Mouse (Mus musculus) frontal cortex, postnatal 10 days (tissue): ENCODE results near the gene Lmx1a.

Source experiments
- DNase-seq, 2 experiments: peaks; one replicate each; pipeline ENCODE4 v3.0.0; 2022; ENCODE audit warnings: low spot score in 2 of 2, mixed read lengths in 1 of 2

Lmx1a gene

DNA sequence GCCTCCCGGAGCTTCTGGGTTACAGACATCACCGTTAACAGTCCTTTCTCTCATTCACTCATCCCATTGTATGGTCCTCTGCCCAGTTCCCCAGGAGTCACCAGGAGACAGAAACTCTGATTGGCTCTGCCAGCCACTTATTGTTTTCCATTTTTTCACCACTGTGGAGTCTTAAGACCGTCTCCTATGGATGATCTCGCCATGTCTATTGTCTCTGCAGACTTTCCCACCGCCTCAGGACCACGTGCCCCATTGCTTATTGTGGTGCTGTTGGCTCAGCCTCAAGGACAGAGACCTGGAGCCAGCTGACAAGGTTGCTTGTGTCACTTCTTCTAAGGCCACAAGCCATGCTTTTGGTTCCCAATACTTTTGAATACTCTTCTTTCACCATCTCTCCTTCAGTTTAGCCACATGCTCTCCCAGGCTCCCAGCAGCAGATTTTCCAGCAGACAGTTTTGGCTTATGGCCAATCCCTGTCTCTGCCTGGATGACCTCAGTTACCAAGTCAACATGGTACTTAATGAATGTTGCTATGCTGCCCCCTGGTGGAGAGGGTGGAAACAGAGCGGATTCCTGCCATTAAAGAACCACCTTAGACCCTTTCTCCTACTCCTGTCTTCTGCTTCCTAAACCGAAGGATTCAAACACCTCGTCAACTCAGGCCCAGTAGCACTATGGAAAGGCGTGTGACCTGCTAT, 92.9 kb downstream of the Lmx1a start:
- peak; percentile 17 to 30 for DNase-seq

DNA sequence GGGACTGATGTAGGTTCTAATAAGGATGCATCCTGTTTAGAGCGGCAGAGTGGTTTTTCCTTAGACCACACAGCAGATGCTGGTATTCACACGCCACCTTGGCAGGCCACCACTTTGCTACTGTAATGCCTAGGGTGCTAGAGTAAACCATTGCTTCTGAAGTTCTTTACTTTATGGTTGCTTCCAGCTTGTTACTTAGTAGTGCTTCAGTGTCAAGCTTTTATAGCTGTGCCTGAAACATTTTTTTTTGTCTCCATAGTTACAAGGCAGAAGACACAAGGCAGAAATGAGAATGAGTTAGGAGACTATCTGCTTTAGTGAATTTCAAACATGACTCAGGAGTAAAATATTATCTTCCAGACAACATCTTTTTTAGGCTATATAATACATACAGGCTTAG, 95.0 kb downstream of the Lmx1a start:
- no peak for DNase-seq

- DNase-seq: no peak
Measured at GRCm38 (mm10) chr1:167788684-167789413, 99.8 kb downstream of the Lmx1a start.

DNA sequence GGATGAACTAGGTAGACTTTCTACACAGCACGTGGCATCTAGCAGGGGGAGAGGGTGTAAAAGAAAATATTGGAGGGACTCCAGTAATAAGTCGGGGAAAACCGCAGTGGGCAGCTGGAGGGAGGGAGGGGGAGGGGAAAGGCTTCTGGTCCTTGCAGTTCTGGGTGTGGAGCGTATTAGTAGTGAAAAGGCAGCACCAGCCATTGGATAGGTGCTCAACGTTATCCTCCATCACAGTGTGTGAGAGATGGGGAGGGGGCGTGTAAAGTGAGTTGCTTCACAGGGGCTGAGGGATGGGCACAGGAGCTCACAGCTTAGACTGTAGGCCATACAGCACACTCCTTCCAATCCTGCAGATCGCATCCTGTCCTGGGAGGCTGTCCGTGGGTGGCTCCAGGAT, 100.4 kb downstream of the Lmx1a start:
- DNase-seq: no peak

DNA sequence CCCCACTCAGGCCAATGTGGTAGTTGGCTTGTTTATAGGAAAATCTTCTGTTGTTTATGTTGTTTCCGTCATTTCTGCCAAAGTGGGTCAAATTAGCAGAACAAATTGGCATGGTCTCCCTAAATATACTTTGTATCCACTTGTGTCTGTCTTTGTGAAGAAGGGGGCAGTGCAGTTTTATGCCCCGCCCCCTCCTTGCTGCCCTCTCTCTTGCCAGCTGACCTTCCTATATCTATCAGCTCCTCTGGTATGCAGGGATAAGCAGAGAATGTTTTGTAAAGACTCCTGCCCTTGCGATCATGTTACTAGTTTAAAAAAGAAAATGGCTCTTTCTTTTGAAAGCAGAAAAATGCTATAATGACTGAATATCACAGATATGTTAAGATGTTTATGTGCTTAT, 101.7 kb downstream of the Lmx1a start:
- no peak for DNase-seq

DNA sequence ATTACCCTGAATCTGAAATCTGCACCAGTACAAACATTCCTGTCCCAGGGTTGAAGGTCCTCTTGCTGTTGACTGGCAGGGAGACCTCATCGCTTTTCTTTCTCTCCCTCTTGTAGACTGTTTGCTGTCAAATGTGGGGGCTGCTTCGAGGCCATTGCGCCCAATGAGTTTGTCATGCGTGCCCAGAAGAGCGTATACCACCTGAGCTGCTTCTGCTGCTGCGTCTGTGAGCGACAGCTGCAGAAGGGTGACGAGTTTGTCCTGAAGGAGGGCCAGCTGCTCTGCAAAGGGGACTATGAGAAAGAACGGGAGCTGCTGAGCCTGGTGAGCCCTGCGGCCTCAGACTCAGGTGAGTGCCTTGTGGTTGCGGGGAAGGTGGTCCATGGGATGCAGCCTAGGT, 102.2 kb downstream of the Lmx1a start:
- DNase-seq: no peak

DNA sequence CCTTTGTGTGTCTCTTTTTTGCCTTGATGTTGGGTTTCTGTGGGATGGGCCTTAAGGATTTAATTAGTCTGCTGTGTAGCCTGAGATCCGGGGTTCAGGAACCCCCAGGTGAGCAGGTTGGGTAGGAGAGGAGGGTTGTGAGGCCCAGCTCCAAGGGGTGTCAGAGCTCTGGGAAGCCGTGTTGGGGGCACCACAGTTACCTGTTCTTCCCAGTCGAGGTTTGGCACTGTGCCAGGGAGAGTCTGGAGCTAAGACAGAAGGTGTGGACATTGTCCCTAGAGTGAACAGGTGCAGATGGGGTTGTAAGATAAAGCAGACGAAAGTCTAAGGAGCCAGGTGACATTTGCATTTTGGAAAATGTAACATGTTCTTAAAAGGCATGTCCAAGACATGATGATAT, 112.9 kb downstream of the Lmx1a start:
- no peak for DNase-seq

- peak; percentile 34 to 44 for DNase-seq
Measured at GRCm38 (mm10) chr1:167802510-167803271, 113.7 kb downstream of the Lmx1a start.

- DNase-seq: no peak
Measured at GRCm38 (mm10) chr1:167803351-167803981, 114.4 kb downstream of the Lmx1a start.

DNA sequence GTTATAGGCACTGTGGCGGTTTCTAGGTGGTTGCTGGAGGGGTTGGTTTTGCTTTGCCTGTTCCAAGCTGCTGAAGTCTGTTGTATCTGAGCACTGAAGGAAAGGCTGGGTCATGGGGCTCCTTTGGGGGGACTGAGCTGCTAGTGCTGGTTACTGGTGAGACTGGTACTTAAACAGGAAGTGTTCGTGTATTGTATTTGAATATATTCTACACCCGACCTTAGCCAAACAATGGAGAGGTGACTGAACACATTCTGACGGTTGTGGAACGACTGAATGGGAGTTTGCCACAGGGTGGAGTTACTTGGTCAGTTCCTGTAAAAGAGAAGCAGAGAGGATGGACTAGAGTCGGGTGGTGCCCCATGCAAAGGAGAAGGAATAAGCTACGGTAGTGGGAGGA, 115.8 kb downstream of the Lmx1a start:
- DNase-seq: no peak

GRCm38 (mm10) chr1:167811141-167811540, 122.1 kb downstream of the Lmx1a start:
- no peak for DNase-seq

DNA sequence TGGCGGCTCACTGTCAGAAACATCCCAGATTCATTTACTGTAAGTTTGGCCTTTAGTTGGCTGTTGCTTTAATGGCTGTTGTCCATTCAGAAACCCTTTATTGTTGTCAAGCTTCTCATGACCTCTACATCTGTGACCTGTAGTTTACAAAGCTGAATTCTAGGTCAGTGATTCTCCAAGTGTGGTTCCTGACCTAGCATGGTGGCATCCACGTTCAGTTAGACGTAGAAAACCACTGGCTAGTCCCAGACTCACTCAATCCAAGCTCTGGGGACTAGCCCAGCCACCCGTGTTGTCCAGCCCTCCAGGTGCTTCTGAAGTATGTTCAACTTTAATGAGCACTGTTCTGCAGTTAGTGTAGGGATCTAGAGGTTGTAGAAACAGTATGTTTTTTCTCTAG, 126.1 kb downstream of the Lmx1a start:
- DNase-seq: no peak

DNA sequence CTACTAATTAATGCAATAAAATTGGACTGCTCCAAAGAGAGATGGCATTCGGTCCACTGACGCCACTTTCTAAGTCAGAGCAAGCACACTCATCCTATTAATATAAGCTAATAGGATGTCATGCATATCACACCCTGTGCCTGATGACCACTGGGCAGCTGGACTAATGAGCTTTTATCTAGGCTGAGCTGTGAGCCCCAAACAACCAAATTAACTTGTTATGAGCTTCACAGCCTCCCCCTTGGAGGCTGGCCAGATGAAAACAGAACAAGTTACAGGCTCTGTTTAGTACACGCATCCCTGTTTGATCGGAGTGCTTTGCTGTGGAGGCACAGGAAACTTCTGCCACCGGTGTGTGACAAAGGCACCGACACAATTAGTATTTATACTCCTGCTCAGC, 128.0 kb downstream of the Lmx1a start:
- DNase-seq: no peak

GRCm38 (mm10) chr1:167817616-167818015, 128.6 kb downstream of the Lmx1a start:
- no peak for DNase-seq

- DNase-seq: no peak
Measured at GRCm38 (mm10) chr1:167820031-167820430, 131.0 kb downstream of the Lmx1a start.

GRCm38 (mm10) chr1:167821125-167821524, 132.1 kb downstream of the Lmx1a start:
- DNase-seq: no peak

DNA sequence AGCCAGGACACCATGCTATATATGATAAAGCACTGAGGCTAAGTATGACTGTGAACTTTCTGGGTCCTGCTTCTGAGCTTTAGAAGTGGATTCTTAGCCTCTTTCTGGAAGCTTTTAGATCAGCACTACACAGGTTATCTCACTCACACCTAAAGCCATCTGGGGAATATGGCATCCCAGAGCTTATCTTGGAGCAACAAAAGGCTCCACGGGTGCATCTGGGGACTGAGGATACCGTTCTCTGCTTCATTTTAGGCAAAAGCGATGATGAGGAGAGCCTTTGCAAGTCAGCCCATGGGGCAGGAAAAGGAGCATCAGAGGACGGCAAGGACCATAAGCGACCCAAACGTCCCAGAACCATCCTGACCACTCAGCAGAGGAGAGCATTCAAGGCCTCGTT, 141.3 kb downstream of the Lmx1a start:
- DNase-seq: no peak

DNA sequence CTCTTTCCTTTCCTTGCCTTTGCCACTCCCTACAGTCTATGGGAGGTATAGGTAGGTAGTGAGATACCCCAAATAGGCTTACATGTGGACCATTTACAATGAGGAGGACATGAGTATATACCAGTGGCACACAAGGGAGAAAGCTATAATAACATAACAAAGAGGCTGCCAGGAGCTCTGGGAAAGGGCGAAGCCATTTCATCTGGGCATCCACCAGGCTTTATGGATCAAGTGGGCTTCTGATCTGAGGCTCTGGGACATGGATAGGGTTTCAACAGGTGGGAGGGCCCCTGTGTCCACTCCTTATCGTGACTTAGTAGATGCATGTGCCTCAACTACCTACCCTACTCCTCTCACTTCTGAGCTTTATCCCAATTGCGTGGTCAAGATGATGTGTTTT, 142.6 kb downstream of the Lmx1a start:
- no peak for DNase-seq

DNA sequence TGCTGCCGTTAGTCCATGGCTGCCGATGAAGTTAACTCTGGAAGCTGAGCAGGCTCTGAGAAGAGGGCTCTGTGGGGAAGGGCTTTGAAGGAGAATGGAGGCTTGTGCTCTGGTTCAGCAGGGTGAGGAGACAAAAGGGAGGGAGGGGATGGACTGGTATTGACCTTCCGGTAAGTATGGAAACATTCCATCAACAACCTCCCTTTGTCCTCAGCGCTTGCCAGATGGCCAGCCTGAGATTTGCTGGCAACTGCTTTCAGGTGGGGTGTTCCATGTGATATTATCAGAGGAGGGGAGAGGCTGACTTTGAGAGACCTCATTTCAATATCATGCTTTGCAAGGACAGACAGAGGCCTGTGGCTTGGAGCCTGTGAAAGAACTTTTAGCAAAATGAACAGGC, 165.8 kb downstream of the Lmx1a start:
- DNase-seq: no peak

DNA sequence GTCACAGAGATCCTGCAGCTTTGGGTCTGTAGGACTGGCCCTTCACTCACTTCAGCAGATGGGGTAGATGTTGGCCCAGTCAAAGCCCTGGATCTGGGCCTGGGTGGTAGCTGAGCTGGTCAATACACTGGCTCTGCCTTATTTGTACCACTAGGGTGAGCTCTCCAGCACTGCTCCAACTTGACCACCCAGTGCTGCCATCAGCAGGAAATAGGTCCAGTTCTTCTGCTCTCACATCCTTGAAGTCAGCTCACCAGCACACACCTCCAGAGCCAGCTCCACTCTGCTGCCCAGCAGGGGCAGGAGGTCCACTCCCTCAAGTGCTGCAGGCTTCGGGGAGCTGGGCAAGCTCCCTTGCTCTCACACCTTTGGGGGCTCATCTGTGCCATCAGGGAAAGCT, 183.0 kb downstream of the Lmx1a start:
- no peak for DNase-seq

GRCm38 (mm10) chr1:167874099-167874498, 185.1 kb downstream of the Lmx1a start:
- DNase-seq: no peak

DNA sequence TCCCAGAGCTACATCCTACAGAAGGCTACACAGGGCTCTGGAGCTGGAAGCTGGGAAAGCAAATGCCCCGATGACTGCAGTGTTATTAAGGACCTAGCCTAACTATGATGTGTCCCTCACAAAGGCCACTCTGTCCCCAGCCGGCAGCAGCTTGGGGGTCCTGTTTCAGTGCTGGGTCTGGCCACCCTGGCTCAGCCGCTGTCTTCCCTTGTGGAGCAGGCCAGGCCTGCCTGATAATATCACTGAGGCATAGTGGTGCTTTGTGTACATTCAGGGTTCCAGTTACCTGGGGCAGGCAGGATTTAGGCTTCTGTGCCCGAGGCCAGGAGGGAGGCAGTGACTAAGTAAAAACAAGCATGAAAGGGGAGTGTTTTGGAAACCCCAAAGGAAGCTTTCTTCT, 188.9 kb downstream of the Lmx1a start:
- DNase-seq: no peak
